8 mouse cellular contexts compared by ENCODE assay signal in genomic region chr19:6061021-6061533, GRCm38 (mm10). TPM values are rescaled to one million over a fixed set of nuclear protein-coding genes. Genes with fewer than 3 reads are reported as not detected.
DNase-seq lines count a peak whose midpoint lies in the region; ATAC-seq and TF ChIP-seq lines count a peak whose summit lies in the region.

TSS of gene Znhit2 (plus strand) at chr19:6061192.

- no peak for TF ChIP-seq CTCF in CH12.LX (conservative IDR thresholded peaks at IDR 0.05 in 1 of 2, IDR thresholded peaks at IDR 0.05 in 1 of 2; ENCODE audit: low read depth in 2 of 2, low read length in 2 of 2)

- H3K9ac ChIP-seq in CH12.LX (ENCODE audit: insufficient read depth, low read depth), result peak within 1 kb of the TSS; percentile 78
- peak within 1 kb of the TSS; percentile 95 for H3K9ac ChIP-seq in forebrain, embryonic 11.5 days (ENCODE audit: low read length)
- H3K9ac ChIP-seq in heart, embryonic 16.5 days (ENCODE audit: low read length), result peak within 1 kb of the TSS; percentile 89
- peak within 1 kb of the TSS; percentile 91 for H3K9ac ChIP-seq in liver, embryonic 15.5 days
- H3K9ac ChIP-seq in neural tube, embryonic 12.5 days, result peak within 1 kb of the TSS; percentile 94

- in situ Hi-C loops in CH12.LX (cut with MboI; ENCODE audit: low pct_ligation_motif_present, low pct_unique_long_range_greater_than_20kb, low sequenced_read_pairs), result loop anchor here (10.0 kb wide), 1 partner anchor 96 kb away; the partner anchor contains the start of gene Pola2

- peak within 1 kb of the TSS; percentile 88 for H3K27ac ChIP-seq in CH12.LX (ENCODE audit: insufficient read depth, low read depth)
- peak within 1 kb of the TSS; percentile 93 for H3K27ac ChIP-seq in forebrain, embryonic 11.5 days (ENCODE audit: low read depth, low read length)
- H3K27ac ChIP-seq in heart, embryonic 16.5 days (ENCODE audit: low read length), result peak within 1 kb of the TSS; percentile 78
- H3K27ac ChIP-seq in liver, embryonic 15.5 days (replicated peaks), result peak within 1 kb of the TSS; percentile 98
- peak within 1 kb of the TSS; percentile 80 for H3K27ac ChIP-seq in neural tube, embryonic 12.5 days

- DNase-seq in CH12.LX (ENCODE audit: extremely low read depth), result peak; percentile 95
- DNase-seq in c-Kit-positive CD71-negative TER-119-negative erythroid progenitor cells, embryonic 14.5 days (ENCODE audit: low read depth), result peak; percentile 92
- peak; percentile 92 for DNase-seq in forebrain, embryonic 11.5 days (ENCODE audit: low spot score)
- peak; percentile 96 to 97 for DNase-seq in kidney, postnatal 36 days
- peak; percentile 94 for DNase-seq in testis, postnatal 10 days (ENCODE audit: low spot score)

- under 1% methylated on average over 58 of the region's 58 CpGs for WGBS in forebrain, embryonic 11.5 days
- under 1% methylated on average over 58 of the region's 58 CpGs for WGBS in heart, embryonic 16.5 days
- WGBS in liver, embryonic 15.5 days (ENCODE audit: insufficient replicate concordance), result under 1% methylated on average over 58 of the region's 58 CpGs
- WGBS in neural tube, embryonic 12.5 days, result under 1% methylated on average over 58 of the region's 58 CpGs

- H3K4me3 ChIP-seq in CH12.LX (replicated peaks in 1 of 3; ENCODE audit: low read depth in 2 of 3, low read length in 2 of 3, poor library complexity in 1 of 3), result peak within 1 kb of the TSS; percentile 94 to 98 (median 95)
- peak within 1 kb of the TSS; percentile 88 for H3K4me3 ChIP-seq in forebrain, embryonic 11.5 days (ENCODE audit: low read depth, low read length)
- peak within 1 kb of the TSS; percentile 78 for H3K4me3 ChIP-seq in heart, embryonic 16.5 days (ENCODE audit: low read length)
- peak within 1 kb of the TSS; percentile 89 for H3K4me3 ChIP-seq in liver, embryonic 15.5 days (replicated peaks)
- peak within 1 kb of the TSS; percentile 72 for H3K4me3 ChIP-seq in neural tube, embryonic 12.5 days

- dilution Hi-C loops in CH12.LX (cut with MboI; ENCODE audit: extremely low pct_ligation_motif_present, extremely low pct_unique_long_range_greater_than_20kb, low sequenced_read_pairs), result no loop called here

- TF ChIP-seq RAD21 in CH12.LX (IDR thresholded peaks at IDR 0.05; ENCODE audit: low read depth, low read length), result no peak

- H3K79me2 ChIP-seq in CH12.LX (replicated peaks; ENCODE audit: control insufficient read depth, extremely low read depth, insufficient read depth, poor library complexity, severe bottlenecking), result peaks cover 35% of the 10 kb centered on the region

- TF ChIP-seq EP300 in CH12.LX (IDR thresholded peaks at IDR 0.05; ENCODE audit: low read length), result no peak

- H3K36me3 ChIP-seq in CH12.LX (replicated peaks in 1 of 2; ENCODE audit: control insufficient read depth in 1 of 2, insufficient read depth in 1 of 2, low read length in 1 of 2), result peaks cover 13 to 35% of the 10 kb centered on the region in 2 experiments
- peaks cover 3% of the 10 kb centered on the region; the same call in 1 of the 2 replicates for H3K36me3 ChIP-seq in forebrain, embryonic 11.5 days (ENCODE audit: control insufficient read depth, insufficient read depth, low read length)
- peaks cover 11% of the 10 kb centered on the region; the same call in 1 of the 2 replicates for H3K36me3 ChIP-seq in heart, embryonic 16.5 days (ENCODE audit: control insufficient read depth, insufficient read depth)
- peaks cover 21% of the 10 kb centered on the region for H3K36me3 ChIP-seq in liver, embryonic 15.5 days (replicated peaks)
- H3K36me3 ChIP-seq in neural tube, embryonic 12.5 days, result peaks cover 12% of the 10 kb centered on the region; the same call in 1 of the 2 replicates

- H3K27me3 ChIP-seq in CH12.LX (replicated peaks), result no peaks in the 10 kb centered on the region
- no peaks in the 10 kb centered on the region for H3K27me3 ChIP-seq in forebrain, embryonic 11.5 days (ENCODE audit: control insufficient read depth, insufficient read depth, low read length)
- no peaks in the 10 kb centered on the region for H3K27me3 ChIP-seq in heart, embryonic 16.5 days (ENCODE audit: control insufficient read depth, insufficient read depth, low read length)
- no peaks in the 10 kb centered on the region for H3K27me3 ChIP-seq in liver, embryonic 15.5 days
- H3K27me3 ChIP-seq in neural tube, embryonic 12.5 days (replicated peaks), result no peaks in the 10 kb centered on the region

- H3K4me2 ChIP-seq in CH12.LX (ENCODE audit: insufficient read depth, low read depth, poor library complexity, severe bottlenecking), result peak within 1 kb of the TSS; percentile 73
- H3K4me2 ChIP-seq in forebrain, embryonic 11.5 days (ENCODE audit: low read depth, low read length, severe bottlenecking), result peak within 1 kb of the TSS; percentile 100
- peak within 1 kb of the TSS; percentile 68 for H3K4me2 ChIP-seq in heart, embryonic 16.5 days (ENCODE audit: low read depth, low read length)
- peak within 1 kb of the TSS; percentile 100 for H3K4me2 ChIP-seq in liver, embryonic 15.5 days
- H3K4me2 ChIP-seq in neural tube, embryonic 12.5 days (replicated peaks), result peak within 1 kb of the TSS; percentile 100

- H3K4me1 ChIP-seq in CH12.LX (ENCODE audit: control insufficient read depth in 1 of 2, insufficient read depth in 2 of 2), result peaks cover 8 to 39% of the 10 kb centered on the region in 2 experiments
- H3K4me1 ChIP-seq in forebrain, embryonic 11.5 days (replicated peaks; ENCODE audit: control insufficient read depth, insufficient read depth, low read length), result peaks cover 24% of the 10 kb centered on the region
- H3K4me1 ChIP-seq in heart, embryonic 16.5 days (ENCODE audit: control insufficient read depth, insufficient read depth, low read length), result peaks cover 30% of the 10 kb centered on the region
- H3K4me1 ChIP-seq in liver, embryonic 15.5 days (replicated peaks), result peaks cover 68% of the 10 kb centered on the region
- H3K4me1 ChIP-seq in neural tube, embryonic 12.5 days, result peaks cover 49% of the 10 kb centered on the region

- peak; percentile 86 for TF ChIP-seq POLR2A in CH12.LX (IDR thresholded peaks at IDR 0.05; ENCODE audit: low read depth, low read length)

- H3K9me3 ChIP-seq in CH12.LX (replicated peaks; ENCODE audit: low read length), result no peaks in the 10 kb centered on the region
- H3K9me3 ChIP-seq in forebrain, embryonic 11.5 days (ENCODE audit: control insufficient read depth, low read length), result no peaks in the 10 kb centered on the region
- H3K9me3 ChIP-seq in heart, embryonic 16.5 days (replicated peaks; ENCODE audit: control insufficient read depth, low read length), result no peaks in the 10 kb centered on the region
- no peaks in the 10 kb centered on the region for H3K9me3 ChIP-seq in liver, embryonic 15.5 days (replicated peaks)
- no peaks in the 10 kb centered on the region for H3K9me3 ChIP-seq in neural tube, embryonic 12.5 days

- ATAC-seq in forebrain, embryonic 11.5 days (replicated peaks; ENCODE audit: low FRiP score), result peak; percentile 68
- ATAC-seq in heart, embryonic 16.5 days (replicated peaks; ENCODE audit: extremely low read depth, insufficient read depth, low FRiP score), result peak; percentile 73
- ATAC-seq in liver, embryonic 15.5 days (ENCODE audit: insufficient read depth), result peak; percentile 66
- ATAC-seq in neural tube, embryonic 12.5 days (ENCODE audit: low FRiP score, low read depth), result peak; percentile 63; the same call in 1 of the 2 replicates

TF ChIP-seq in CH12.LX, 34 proteins besides CTCF, POLR2A, EP300 and RAD21 (continues in another document):
- no peak for TF ChIP-seq SMC3 (IDR thresholded peaks at IDR 0.05; ENCODE audit: low read depth, low read length)
- TF ChIP-seq BHLHE40 (IDR thresholded peaks at IDR 0.05; ENCODE audit: low read depth, low read length), result no peak
- peak; percentile 58; the same call in 1 of the 2 replicates for TF ChIP-seq MYC (IDR thresholded peaks at IDR 0.05; ENCODE audit: low read depth, low read length)
- TF ChIP-seq USF2 (conservative IDR thresholded peaks at IDR 0.05; ENCODE audit: low read depth, low read length), result no peak
- TF ChIP-seq MAFK (IDR thresholded peaks at IDR 0.05; ENCODE audit: insufficient replicate concordance, low read length), result no peak
- TF ChIP-seq NELFE (IDR thresholded peaks at IDR 0.05; ENCODE audit: low read depth, low read length), result peak; percentile 77
- peak; percentile 81 for TF ChIP-seq HCFC1 (IDR thresholded peaks at IDR 0.05; ENCODE audit: low read depth, low read length)
- TF ChIP-seq MAX (IDR thresholded peaks at IDR 0.05; ENCODE audit: low read length), result 0 out of 2 replicates have a peak, but pooled peaks have one; percentile 37
- TF ChIP-seq POLR2AphosphoS2 (IDR thresholded peaks at IDR 0.05; ENCODE audit: low read depth, low read length), result 0 out of 2 replicates have a peak, but pooled peaks have one; percentile 77
- peak; percentile 71; the same call in 1 of the 2 replicates for TF ChIP-seq TCF12 (IDR thresholded peaks at IDR 0.05; ENCODE audit: low read depth, low read length)
- no peak for TF ChIP-seq USF1 (IDR thresholded peaks at IDR 0.05; ENCODE audit: low read depth, low read length)
- no peak for TF ChIP-seq ZNF384 (IDR thresholded peaks at IDR 0.05; ENCODE audit: low read depth, low read length)
- peak; percentile 76 for TF ChIP-seq ZMIZ1 (IDR thresholded peaks at IDR 0.05; ENCODE audit: low read depth, low read length)
- TF ChIP-seq PAX5 (IDR thresholded peaks at IDR 0.05; ENCODE audit: low read length), result no peak
- TF ChIP-seq ELF1 (IDR thresholded peaks at IDR 0.05; ENCODE audit: low read depth, low read length), result peak; percentile 91
- TF ChIP-seq UBTF (IDR thresholded peaks at IDR 0.05; ENCODE audit: low read depth, low read length), result peak; percentile 100
- peak; percentile 79 for TF ChIP-seq MXI1 (IDR thresholded peaks at IDR 0.05; ENCODE audit: low read depth, low read length)
- TF ChIP-seq CHD2 (IDR thresholded peaks at IDR 0.05; ENCODE audit: low read length), result peak; percentile 51; the same call in 1 of the 2 replicates
- peak; percentile 95 for TF ChIP-seq SIN3A (IDR thresholded peaks at IDR 0.05; ENCODE audit: low read length)
- peak; percentile 60; the same call in 1 of the 2 replicates for TF ChIP-seq MEF2A (IDR thresholded peaks at IDR 0.05; ENCODE audit: borderline replicate concordance, low read depth, low read length)
- peak; percentile 72; the same call in 1 of the 2 replicates for TF ChIP-seq KAT2A (IDR thresholded peaks at IDR 0.05; ENCODE audit: insufficient replicate concordance, low read length)
- peak; percentile 76; the same call in 1 of the 2 replicates for TF ChIP-seq TBP (conservative IDR thresholded peaks at IDR 0.05; ENCODE audit: low read depth, low read length)

RNA-seq across cellular contexts. Expression of gene Znhit2, which starts in this region (rescaled TPM):
- 29.2 and 32.7 TPM in 2 replicates for total RNA-seq in CH12.LX (2012; rRNA removed)
- total RNA-seq in CH12.LX (2014; rRNA removed), result 20.9 and 22.6 TPM in 2 replicates
- polyA plus RNA-seq in CH12.LX (2012; ENCODE audit: insufficient read length, low read depth), result 20.1 and 20.5 TPM in 2 replicates
- 39.6 and 42.5 TPM in 2 replicates for polyA plus RNA-seq in forebrain, embryonic 11.5 days (2014; fragmentation: Nextera tagmentation; extraction: Ambion mirVana)
- polyA plus RNA-seq in heart, embryonic 16.5 days (2015; fragmentation: Nextera tagmentation; extraction: Ambion mirVana), result 21.8 and 24.7 TPM in 2 replicates
- 19.1 and 19.5 TPM in 2 replicates for polyA plus RNA-seq in liver, embryonic 15.5 days (2015; fragmentation: Nextera tagmentation; extraction: Ambion mirVana)
- polyA plus RNA-seq in neural tube, embryonic 12.5 days (2016; fragmentation: Nextera tagmentation; extraction: Ambion mirVana), result 34.3 and 38.2 TPM in 2 replicates

Comparison
In these comparisons a context has a peak if more than half of its experiments do, and no peak if none do; other contexts are left out.
1. Peak in every context shown above with its lines: DNase-seq, ATAC-seq, H3K4me3 ChIP-seq and H3K27ac ChIP-seq.